Mouse (Mus musculus) kidney, embryonic 15.5 days (tissue): Measurements from ENCODE around the gene Fibcd1. TPM values are rescaled to one million over a fixed set of nuclear protein-coding genes. Genes with fewer than 3 reads are reported as not detected.

ENCODE experiments used
- ATAC-seq: fragments of 200-750 bp; cut with Nextera tagmentation; replicated peaks from 2 replicates; pipeline ENCODE4 v1.8.0; 2017; ENCODE audit warnings: moderate TSS enrichment; ENCODE audit not compliant: low FRiP score
- H3K27ac ChIP-seq: fragments of 300-500 bp; sonication (generic); 2 replicates; pipeline ENCODE4 v1.5.1; 2015; ENCODE audit warnings: mild to moderate bottlenecking, inconsistent platforms
- H3K27me3 ChIP-seq: fragments of 300-500 bp; sonication (generic); 2 replicates; pipeline ENCODE4 v1.6.1; 2015; ENCODE audit warnings: inconsistent platforms
- H3K36me3 ChIP-seq: fragments of 300-500 bp; sonication (generic); 2 replicates; pipeline ENCODE4 v1.6.1; 2015; ENCODE audit warnings: inconsistent platforms
- H3K4me1 ChIP-seq: fragments of 300-500 bp; sonication (generic); 2 replicates; pipeline ENCODE4 v1.6.1; 2015; ENCODE audit warnings: inconsistent platforms
- H3K4me2 ChIP-seq: fragments of 300-500 bp; sonication (generic); 2 replicates; pipeline ENCODE4 v1.6.1; 2015; ENCODE audit warnings: moderate library complexity, mild to moderate bottlenecking, inconsistent platforms
- H3K4me3 ChIP-seq: fragments of 300-500 bp; sonication (generic); replicated peaks from 2 replicates; pipeline ENCODE4 v1.5.1; 2015; ENCODE audit warnings: mild to moderate bottlenecking, inconsistent platforms
- H3K9ac ChIP-seq: fragments of 300-500 bp; sonication (generic); 2 replicates; pipeline ENCODE4 v1.6.1; 2015; ENCODE audit warnings: mild to moderate bottlenecking, inconsistent platforms
- H3K9me3 ChIP-seq: fragments of 300-500 bp; sonication (generic); replicated peaks from 2 replicates; pipeline ENCODE4 v1.6.1; 2016; ENCODE audit warnings: inconsistent platforms
- WGBS: fragments of 180-500 bp; shearing (Covaris S2); methylation state at CpG from one replicate; pipeline ENCODE4 v1.1.7; 2015; ENCODE audit warnings: mixed read lengths; 5-methylcytosine and 5-hydroxymethylcytosine counted together
- polyA plus RNA-seq: library from polyadenylated mRNA; unstranded; fragments of >200 nt; fragmentation: Nextera tagmentation; extraction: Ambion mirVana; gene quantifications from 2 replicates; pipeline ENCODE4 v1.2.1, GENCODE M21; 2015

The Fibcd1 gene
- 1.2 and 1.6 TPM in 2 replicates for polyA plus RNA-seq

- 0 out of 2 replicates have a peak, but pooled peaks have one; percentile 33 for ATAC-seq
These were observed at the start of gene Fibcd1 for GRCm38 (mm10) chr2:31845896-31846691. Fibcd1 (minus strand) TSS chr2:31846005.

GRCm38 (mm10) chr2:31894221-31894870 is 48.5 kb upstream of the Fibcd1 start:
- no peaks in the 10 kb centered on the region for H3K36me3 ChIP-seq
- peak; percentile 54; the same call in 1 of the 2 replicates for ATAC-seq
- no peak overlapping the region for H3K4me2 ChIP-seq
- peaks cover 44% of the 10 kb centered on the region for H3K4me1 ChIP-seq
- 0 out of 2 replicates have a peak overlapping the region, but pooled peaks have one; percentile 33 for H3K27ac ChIP-seq
- no peaks in the 10 kb centered on the region for H3K9me3 ChIP-seq
- H3K4me3 ChIP-seq: no peak overlapping the region
- H3K27me3 ChIP-seq: peaks cover under 1% of the 10 kb centered on the region
- H3K9ac ChIP-seq: no peak overlapping the region
- 47% methylated on average over 13 of the region's 13 CpGs for whole genome bisulfite sequencing

More at GRCm38 (mm10) chr2:31845896-31846691, at the start of gene Fibcd1:
- H3K4me2 ChIP-seq: peak within 1 kb of the TSS; percentile 96
- no peaks in the 10 kb centered on the region for H3K36me3 ChIP-seq
- H3K9me3 ChIP-seq: no peaks in the 10 kb centered on the region
- H3K27ac ChIP-seq: no peak within 1 kb of the TSS
- H3K9ac ChIP-seq: peak within 1 kb of the TSS; percentile 55
- peaks cover 36% of the 10 kb centered on the region for H3K4me1 ChIP-seq
- WGBS: 1% methylated on average over 81 of the region's 88 CpGs
- H3K27me3 ChIP-seq: peaks cover 61% of the 10 kb centered on the region
- H3K4me3 ChIP-seq: peak within 1 kb of the TSS; percentile 55

- 35% methylated on average over 10 of the region's 10 CpGs for WGBS
- no peak overlapping the region for H3K9ac ChIP-seq
- peaks cover 12% of the 10 kb centered on the region for H3K27me3 ChIP-seq
- no peak overlapping the region for H3K4me3 ChIP-seq
- H3K4me2 ChIP-seq: no peak overlapping the region
- peak; percentile 40; the same call in 1 of the 2 replicates for ATAC-seq
- peak overlapping the region; percentile 33; the same call in 1 of the 2 replicates for H3K27ac ChIP-seq
- no peaks in the 10 kb centered on the region for H3K9me3 ChIP-seq
- peaks cover 52% of the 10 kb centered on the region for H3K4me1 ChIP-seq
- no peaks in the 10 kb centered on the region for H3K36me3 ChIP-seq
These were observed 47.4 kb upstream of the Fibcd1 start for GRCm38 (mm10) chr2:31893110-31893669.

GRCm38 (mm10) chr2:31891219-31891618 is 45.4 kb upstream of the Fibcd1 start:
- 74% methylated on average over 2 of the region's 2 CpGs for WGBS

GRCm38 (mm10) chr2:31888871-31889270 is 43.1 kb upstream of the Fibcd1 start:
- H3K27me3 ChIP-seq: peaks cover 54% of the 10 kb centered on the region
- ATAC-seq: no peak
- WGBS: 43% methylated on average over 1 of the region's 1 CpGs

More at GRCm38 (mm10) chr2:31891219-31891618, 45.4 kb upstream of the Fibcd1 start:
- Histone ChIP-seq H3K9ac (no peak overlapping the region), H3K27ac (no peak overlapping the region), H3K9me3 (no peaks in the 10 kb centered on the region), H3K36me3 (no peaks in the 10 kb centered on the region), H3K4me2 (no peak overlapping the region), H3K4me1 (peaks cover 63% of the 10 kb centered on the region), H3K27me3 (peaks cover 31% of the 10 kb centered on the region), H3K4me3 (no peak overlapping the region)
- no peak for ATAC-seq

GRCm38 (mm10) chr2:31887030-31887429 is 41.2 kb upstream of the Fibcd1 start, which contains the start of gene Lamc3:
Lamc3 (plus strand) TSS chr2:31887291.
- H3K4me2 ChIP-seq: peak within 1 kb of the TSS; percentile 60
- WGBS: 4% methylated on average over 26 of the region's 26 CpGs

More at GRCm38 (mm10) chr2:31888871-31889270, 43.1 kb upstream of the Fibcd1 start:
- peaks cover 48% of the 10 kb centered on the region for H3K4me1 ChIP-seq
- no peak overlapping the region for H3K27ac ChIP-seq
- no peaks in the 10 kb centered on the region for H3K9me3 ChIP-seq
- H3K36me3 ChIP-seq: no peaks in the 10 kb centered on the region
- H3K4me2 ChIP-seq: no peak overlapping the region
- no peak overlapping the region for H3K4me3 ChIP-seq
- H3K9ac ChIP-seq: no peak overlapping the region

GRCm38 (mm10) chr2:31884806-31885205 is 39.0 kb upstream of the Fibcd1 start:
- Histone ChIP-seq H3K4me3 (no peak overlapping the region), H3K36me3 (no peaks in the 10 kb centered on the region), H3K9ac (no peak overlapping the region), H3K4me2 (no peak overlapping the region), H3K27me3 (peaks cover 93% of the 10 kb centered on the region), H3K4me1 (peaks cover 28% of the 10 kb centered on the region), H3K9me3 (no peaks in the 10 kb centered on the region), H3K27ac (no peak overlapping the region)
- ATAC-seq: no peak
- WGBS: 31% methylated on average over 6 of the region's 6 CpGs

More at GRCm38 (mm10) chr2:31887030-31887429, 41.2 kb upstream of the Fibcd1 start, which contains the start of gene Lamc3:
- Histone ChIP-seq H3K27ac (no peak within 1 kb of the TSS), H3K36me3 (no peaks in the 10 kb centered on the region), H3K4me1 (peaks cover 30% of the 10 kb centered on the region), H3K27me3 (peaks cover 73% of the 10 kb centered on the region), H3K9me3 (no peaks in the 10 kb centered on the region), H3K9ac (no peak within 1 kb of the TSS), H3K4me3 (peak within 1 kb of the TSS; percentile 36)
- peak; percentile 72 for ATAC-seq

GRCm38 (mm10) chr2:31883061-31883460 is 37.3 kb upstream of the Fibcd1 start:
- H3K36me3 ChIP-seq: no peaks in the 10 kb centered on the region
- H3K4me2 ChIP-seq: no peak overlapping the region
- H3K27ac ChIP-seq: no peak overlapping the region
- H3K27me3 ChIP-seq: peaks cover 97% of the 10 kb centered on the region
- no peaks in the 10 kb centered on the region for H3K9me3 ChIP-seq
- H3K9ac ChIP-seq: no peak overlapping the region
- WGBS: 42% methylated on average over 4 of the region's 4 CpGs
- H3K4me3 ChIP-seq: no peak overlapping the region
- H3K4me1 ChIP-seq: peaks cover 21% of the 10 kb centered on the region
- ATAC-seq: no peak

GRCm38 (mm10) chr2:31880868-31881267 is 35.1 kb upstream of the Fibcd1 start:
- H3K27ac ChIP-seq: no peak overlapping the region
- peaks cover 93% of the 10 kb centered on the region for H3K27me3 ChIP-seq
- peak overlapping the region; percentile 35 for H3K4me2 ChIP-seq
- 4% methylated on average over 14 of the region's 14 CpGs for WGBS
- peak; percentile 26; the same call in 1 of the 2 replicates for ATAC-seq
- no peak overlapping the region for H3K9ac ChIP-seq
- H3K4me3 ChIP-seq: no peak overlapping the region; the same call in 1 of the 2 replicates
- H3K4me1 ChIP-seq: peaks cover 8% of the 10 kb centered on the region
- H3K9me3 ChIP-seq: no peaks in the 10 kb centered on the region
- no peaks in the 10 kb centered on the region for H3K36me3 ChIP-seq

GRCm38 (mm10) chr2:31878610-31879009 is 32.8 kb upstream of the Fibcd1 start:
- H3K27me3 ChIP-seq: peaks cover 87% of the 10 kb centered on the region
- no peak overlapping the region for H3K27ac ChIP-seq
- H3K4me3 ChIP-seq: no peak overlapping the region
- H3K36me3 ChIP-seq: no peaks in the 10 kb centered on the region
- H3K9ac ChIP-seq: no peak overlapping the region
- ATAC-seq: no peak
- H3K9me3 ChIP-seq: no peaks in the 10 kb centered on the region
- 60% methylated on average over 17 of the region's 17 CpGs for WGBS
- H3K4me2 ChIP-seq: no peak overlapping the region
- H3K4me1 ChIP-seq: peaks cover 17% of the 10 kb centered on the region

- no peak for ATAC-seq
- Histone ChIP-seq H3K4me2 (no peak overlapping the region), H3K36me3 (no peaks in the 10 kb centered on the region), H3K4me3 (no peak overlapping the region), H3K27ac (no peak overlapping the region), H3K9ac (no peak overlapping the region), H3K27me3 (peaks cover 66% of the 10 kb centered on the region), H3K9me3 (no peaks in the 10 kb centered on the region; the same call in 1 of the 2 replicates), H3K4me1 (peaks cover 17% of the 10 kb centered on the region)
- WGBS: 44% methylated on average over 12 of the region's 12 CpGs
These were observed 30.6 kb upstream of the Fibcd1 start for GRCm38 (mm10) chr2:31876446-31876845.
